Mouse (Mus musculus) layer of hippocampus, adult 11-12 months (tissue): ENCODE data around the gene Actg1.

Experiments used
- DNase-seq: peaks from one replicate; pipeline ENCODE4 v3.0.0; 2022; ENCODE audit warnings: low spot score

Gene Actg1

DNA sequence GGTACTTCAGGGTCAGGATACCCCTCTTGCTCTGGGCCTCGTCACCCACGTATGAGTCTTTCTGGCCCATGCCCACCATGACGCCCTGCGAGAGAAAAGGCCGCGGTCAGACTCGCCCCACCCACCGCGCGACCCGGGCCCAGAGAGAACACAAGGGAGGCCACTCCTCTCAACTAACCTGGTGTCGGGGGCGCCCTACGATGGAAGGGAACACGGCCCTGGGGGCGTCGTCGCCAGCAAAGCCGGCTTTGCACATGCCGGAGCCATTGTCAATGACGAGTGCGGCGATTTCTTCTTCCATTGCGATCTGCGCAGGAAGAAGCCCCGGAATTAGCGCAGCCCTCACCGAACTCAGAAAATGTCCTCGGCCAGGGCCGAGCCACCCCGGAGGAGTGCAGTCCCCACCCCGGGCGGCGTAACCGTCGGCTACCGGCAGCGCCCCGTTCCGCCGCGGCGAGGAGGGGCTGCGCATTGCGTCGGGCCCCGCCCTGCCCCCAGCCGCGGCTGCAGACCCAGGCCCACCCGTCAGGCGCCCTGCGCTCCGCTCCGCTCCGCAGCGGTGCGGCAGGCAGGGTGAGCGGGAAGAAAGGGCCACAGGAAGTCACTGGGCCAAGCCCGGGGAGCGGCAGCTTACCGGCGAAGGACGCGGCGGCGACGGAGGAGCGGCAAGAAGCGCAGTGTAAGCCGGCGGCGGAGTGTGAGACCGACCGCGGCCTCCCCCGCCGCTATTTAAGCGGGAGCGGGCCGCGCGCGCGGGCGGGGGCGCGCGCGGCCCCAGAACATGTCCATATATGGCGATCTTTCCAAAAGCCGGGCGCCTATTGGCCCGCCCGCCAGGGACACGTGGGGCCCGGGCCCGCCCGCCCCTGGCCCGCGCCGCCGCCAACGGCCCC, at the start of gene Actg1:
Gene Actg1 (minus strand): TSS at position 752 of the 893 bp plus-strand sequence.
- DNase-seq, result peak; percentile 87

DNA sequence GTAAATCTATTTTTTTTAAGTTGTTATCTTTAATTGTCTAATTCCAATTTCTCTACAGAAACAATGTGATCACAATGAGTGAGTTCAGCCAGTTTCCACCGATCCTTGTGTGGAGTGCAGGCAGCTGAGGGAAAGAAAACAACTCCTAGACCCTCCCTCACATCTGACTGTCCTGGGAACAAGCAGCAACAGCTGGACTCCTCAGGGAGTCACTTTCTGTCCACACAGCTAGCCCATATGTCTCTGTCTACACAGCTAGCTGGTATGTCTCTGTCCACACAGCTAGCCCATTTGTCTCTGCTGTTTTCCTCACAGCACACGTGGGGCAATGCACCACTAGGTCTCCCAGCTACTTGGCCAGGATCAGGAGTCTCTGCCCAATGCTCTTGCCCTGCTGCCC, 49.3 kb upstream of the Actg1 start:
- DNase-seq, result no peak

DNA sequence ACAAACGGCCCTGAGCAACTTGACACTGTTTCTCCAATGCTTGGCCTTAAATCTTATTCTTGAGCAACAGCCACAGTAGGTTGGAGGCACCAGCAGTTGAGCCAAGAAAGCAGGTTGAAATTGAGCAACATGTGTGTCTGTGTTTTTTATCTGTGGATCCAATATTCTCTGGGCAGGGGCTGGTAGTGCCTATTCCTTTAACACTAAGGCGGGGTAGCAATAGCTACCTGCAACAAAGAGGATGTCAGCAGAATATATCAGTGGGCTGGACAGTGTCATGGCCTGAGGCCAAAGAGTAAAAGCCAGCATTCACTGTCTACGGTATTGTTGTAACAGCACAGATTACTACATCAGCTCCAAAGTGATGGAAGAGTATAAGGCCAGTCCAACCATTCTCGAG, 47.3 kb upstream of the Actg1 start:
- no peak for DNase-seq

DNA sequence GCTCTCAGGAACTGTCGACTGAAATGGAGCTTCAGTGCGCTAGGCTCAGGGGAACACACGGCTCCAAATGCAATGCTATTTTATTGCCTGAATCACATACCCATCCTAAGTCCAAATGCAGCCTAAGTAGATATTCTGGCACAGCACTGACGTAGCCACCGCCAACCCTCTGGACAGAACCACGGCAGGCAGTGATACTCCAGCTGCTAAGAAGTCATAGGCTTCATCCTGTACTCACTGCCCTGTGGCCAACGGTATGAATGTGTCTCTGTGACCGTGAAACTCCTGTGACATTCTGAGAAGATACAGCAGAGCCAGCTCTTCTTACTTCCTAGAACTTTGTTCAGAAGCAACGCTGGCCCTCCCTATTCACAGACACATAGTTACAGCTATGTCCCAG, 40.2 kb upstream of the Actg1 start:
- no peak for DNase-seq

DNA sequence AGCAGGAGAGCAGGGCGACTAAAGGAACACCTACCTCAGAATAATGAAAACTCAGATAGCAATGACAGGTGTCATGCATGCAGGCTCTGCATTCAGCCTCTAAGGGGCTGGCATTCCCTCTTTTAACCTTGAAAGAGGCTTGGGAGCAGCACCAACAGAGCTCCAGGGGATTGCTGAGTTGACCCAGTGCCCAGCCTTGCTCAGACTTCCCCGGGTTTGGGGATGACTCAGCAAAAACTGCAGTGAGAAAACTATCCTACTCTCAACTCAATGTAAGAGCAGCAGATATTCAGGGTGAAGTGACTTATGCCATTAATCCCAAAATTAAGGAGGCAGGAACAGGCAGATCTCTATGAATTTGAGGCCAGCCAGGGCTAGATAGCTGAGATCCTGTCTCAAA, 38.8 kb upstream of the Actg1 start:
- no peak for DNase-seq

DNA sequence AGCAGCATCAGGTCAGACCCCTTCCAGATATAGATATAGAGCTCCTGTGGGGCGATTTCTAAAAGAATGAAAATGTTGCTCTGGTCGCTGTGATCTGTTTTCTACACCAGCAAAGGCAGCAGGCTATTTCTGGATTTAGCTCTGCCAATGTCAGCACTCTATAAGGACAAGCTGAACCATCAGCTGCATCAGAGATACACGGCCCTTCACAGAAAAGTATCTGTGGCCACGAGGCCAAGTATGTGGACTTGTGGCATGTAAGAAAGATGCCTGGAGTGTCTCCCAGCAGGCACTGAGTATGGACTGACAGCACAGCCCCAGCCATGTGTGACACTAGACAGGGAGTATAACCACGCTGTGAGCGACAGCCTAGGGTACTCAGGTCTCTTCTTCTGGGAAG, 38.3 kb upstream of the Actg1 start:
- no peak for DNase-seq

DNA sequence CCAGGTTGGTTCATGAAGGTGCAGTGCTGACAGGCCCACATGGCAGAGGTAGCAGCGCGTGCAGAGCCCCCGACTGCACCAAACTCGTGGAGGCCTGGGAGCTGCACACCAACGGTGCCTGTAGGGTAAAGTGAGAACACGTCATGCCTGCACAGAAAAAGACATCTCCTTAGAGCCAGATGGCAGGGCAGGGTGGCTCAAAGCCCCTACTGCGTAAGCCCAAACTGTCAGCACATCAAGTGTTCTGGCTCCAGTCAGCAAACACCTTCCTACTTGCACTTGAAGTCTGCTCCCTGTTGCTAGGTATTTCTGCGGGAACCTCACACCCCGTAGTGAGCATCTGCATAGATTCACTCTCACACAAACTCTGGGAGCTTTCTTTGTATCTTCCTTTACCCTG, 34.2 kb upstream of the Actg1 start:
- DNase-seq, result no peak

DNA sequence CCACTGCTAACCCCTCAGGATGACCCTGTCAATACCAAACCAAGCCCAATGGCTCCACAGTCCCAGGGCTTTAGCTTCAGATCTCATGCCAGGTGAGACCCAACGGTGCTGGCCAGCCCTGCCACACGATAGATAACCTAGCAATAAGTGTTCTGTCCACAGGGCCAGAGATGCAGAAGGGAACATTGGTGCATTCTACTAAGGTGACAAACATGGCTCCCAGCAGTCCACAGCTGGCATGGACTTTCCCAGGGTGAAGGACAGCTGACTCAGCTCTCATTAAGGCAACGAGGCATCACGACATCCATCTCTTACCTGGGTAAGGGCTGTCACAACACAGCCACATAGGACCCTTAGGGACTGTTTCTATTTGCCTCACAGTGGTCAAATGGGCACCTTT, 32.8 kb upstream of the Actg1 start:
- DNase-seq, result no peak

DNA sequence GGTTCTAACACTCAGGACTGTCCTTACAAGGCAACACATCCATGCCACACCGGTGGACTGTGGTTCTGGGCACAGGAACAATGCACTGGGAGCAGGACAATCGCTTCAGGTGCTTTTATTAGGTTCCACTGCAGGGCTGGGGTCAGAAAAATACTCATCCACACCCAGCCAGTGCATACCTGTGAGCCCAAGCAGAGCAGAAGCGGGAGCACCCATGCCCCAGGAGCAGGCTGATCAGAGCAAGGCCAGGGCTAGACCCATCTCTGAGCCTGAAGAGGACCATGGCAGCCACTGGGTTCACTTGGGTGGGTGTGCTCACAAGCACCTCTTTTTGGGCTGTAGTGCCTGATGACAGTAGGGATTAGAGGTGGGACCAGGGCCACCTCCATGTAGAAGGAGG, 31.9 kb upstream of the Actg1 start:
- no peak for DNase-seq

DNA sequence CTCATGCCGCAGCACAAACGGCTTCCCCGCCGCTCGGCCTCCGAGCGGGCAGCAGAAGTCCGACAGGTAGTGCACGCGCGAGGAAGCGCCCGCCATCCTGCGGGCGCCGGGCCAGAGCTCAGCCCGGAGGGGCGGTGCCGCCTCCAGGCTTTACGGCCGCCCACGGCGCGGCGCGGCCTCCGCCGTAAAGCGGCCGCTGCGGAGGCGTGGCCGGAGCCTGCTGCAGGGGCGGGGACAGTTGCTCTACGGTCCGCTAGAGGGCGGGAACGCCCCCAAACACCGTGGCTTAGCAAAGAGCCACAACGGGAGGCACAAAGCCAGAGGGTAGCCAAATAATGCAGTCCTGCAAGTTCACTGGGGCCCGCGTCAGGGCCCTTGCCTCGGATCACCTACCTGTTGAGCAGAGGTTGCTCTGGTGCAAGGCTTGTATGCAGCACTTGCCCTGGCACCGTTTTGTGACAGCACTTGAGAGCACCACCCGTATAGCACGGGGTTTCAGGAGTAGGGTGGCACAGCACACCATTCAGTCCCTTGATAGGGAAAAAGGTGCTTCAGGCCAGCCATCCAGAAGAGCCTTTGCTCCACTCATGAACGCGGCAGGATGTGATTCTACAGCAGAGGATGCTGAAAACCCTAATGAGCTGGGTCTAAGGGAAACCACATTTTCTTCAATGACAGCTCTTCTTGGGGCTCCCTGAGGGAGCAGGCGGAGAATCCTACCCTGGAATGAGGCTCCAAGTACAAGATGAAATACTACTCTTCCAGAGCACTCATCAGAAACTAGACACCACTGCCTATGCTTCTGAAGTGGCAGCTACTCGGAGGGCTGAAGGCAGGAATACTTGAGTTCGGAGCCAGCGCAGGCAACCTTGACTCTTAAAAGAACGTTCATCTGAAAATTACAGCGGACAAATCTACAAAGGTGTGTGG, 30.5 kb upstream of the Actg1 start, which contains the start of gene Faap100:
Gene Faap100 (minus strand): TSS at position 154 of the 930 bp plus-strand sequence.
- DNase-seq, result peak; percentile 88

DNA sequence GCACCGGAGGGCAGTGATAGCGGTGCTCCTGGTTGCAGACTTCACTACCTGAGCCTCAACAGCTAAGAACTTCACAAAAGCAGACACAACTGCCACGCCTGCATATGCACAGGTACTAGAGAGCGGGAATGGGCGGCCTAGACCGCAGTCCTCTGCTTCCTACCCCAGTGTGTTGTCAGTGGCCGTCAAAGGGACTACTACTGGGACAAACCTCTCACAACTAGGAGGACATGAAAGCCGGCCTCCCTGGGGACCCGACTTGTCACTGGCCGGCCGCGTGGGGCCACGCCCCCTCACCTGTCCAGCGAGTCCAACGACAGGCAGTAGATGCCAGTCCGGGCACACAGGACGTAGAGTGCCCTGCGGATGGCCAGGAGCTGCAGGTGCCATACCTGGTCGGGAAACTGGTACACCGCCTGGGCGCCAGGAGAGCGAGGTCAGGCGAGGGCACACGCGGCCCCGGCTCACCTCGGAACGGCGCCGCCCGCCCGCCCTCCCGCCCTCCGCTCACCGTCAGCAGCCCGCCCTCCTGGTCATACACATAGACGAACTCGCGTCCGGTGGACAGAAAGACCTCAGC, 29.8 kb upstream of the Actg1 start:
- DNase-seq, result no peak

DNA sequence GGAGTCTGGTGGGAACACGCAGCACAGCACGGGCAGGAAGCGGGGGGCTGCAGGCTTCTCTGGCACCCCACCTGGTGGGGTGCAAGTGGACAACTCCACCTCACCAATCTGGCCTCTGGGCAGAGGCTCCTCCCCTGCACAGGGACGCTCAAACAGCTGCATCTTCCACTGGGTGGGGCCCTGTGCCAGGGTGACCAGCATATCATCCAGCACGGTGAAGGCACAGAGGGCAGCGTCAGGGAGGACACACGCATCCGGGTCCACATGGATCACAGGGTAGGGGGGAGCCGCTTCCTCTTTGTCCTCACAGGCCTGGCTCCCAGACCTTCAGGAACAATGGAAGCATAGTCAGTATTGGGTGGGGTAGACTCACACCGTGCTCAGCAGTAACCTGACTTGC, 29.0 kb upstream of the Actg1 start:
- no peak for DNase-seq

DNA sequence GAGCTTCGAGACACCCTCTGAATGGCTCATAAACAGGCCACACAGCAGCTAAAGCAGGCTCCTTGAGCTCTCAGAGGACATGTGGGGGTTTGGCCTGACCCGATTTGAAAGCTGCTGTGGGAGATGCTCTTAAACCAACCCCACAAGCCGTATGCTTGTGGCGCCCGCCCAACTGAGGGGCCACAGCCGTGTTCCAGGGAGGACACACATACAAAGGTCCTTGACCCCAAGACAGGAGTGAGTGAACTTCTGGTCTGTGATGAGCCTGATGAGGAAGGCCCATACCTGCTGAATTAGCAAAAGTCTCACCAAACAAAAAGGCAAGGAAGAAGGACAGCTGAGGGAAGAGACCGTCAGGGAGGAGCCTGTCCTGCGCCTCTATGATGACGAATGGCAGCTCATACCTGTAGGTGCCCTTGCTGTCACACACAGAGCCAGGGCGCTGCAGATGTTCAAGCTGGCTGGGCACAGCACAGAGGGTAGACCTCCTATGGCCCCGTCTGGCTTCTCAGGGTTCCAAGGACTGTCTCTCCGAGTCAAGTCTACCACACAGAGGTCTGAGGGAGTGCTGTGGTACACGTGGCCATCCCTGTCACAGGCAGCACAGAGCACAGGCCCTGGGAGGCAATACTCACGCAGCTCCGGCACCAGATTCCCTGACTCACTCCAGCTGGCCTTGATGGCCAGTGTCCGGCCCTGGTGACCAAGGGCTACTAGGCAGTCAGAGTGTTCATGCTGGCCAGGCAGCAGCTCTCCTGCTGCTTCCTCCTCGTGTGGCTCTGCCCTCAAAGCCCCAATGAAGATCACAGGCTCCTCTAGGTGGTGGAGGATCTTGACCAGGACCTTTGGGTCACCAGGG, 28.2 kb upstream of the Actg1 start:
- DNase-seq, result no peak

DNA sequence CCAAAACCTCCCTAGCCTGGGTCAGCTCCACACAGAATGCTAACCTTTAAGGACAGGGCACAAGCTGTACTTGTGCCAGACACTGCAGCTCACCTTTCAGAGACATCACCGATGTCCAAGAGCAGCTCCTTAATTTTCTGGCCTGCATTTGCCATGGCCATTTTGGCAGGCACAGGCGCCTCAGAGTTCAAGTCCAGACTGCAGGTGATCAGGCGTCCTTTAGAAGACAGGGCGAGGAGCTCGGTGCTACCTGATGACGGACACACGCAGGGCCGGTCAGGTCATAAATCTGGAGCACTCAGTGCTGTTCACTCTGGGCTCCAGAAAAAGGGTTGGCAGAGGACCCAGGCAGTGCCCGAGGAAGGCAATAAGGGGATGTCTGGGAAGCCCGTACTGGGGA, 27.0 kb upstream of the Actg1 start:
- DNase-seq, result no peak

DNA sequence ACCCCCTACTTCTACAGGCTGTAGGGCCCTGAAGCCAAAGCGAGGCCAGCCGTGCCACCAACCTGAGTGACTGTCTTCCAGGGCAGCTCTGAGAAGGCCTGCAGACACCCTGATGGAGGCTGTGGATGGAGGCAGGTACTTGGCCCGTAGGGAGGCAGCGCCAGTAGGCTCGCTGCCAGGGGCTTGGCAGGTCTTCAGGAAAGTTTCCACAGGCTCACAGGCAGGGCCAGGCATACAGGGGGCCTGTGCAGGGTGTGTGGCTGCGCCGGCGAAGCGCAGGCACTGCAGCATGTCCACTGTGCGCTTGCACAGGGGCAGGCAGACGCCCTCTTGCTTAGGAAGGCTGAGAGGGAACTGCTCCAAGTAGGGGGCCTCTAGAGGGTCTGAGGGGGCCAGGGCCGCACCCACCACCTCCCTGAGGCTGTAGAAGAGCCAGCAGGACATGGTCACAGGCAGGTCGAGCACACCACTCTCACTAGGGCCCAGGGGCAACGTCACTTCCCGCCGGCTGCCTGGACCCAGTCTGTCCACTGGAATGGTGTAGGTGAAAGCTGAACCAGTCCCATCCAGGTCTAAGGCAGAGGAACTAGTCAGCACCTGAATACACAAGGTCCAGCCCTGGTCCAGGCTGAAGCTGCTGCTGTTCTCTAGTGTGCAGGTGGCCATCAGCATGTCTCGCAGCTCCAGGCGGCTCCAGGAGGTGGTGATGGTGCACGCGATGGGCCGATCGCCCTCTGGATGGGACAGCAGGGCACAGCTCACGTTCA, 25.7 kb upstream of the Actg1 start:
- no peak for DNase-seq

DNA sequence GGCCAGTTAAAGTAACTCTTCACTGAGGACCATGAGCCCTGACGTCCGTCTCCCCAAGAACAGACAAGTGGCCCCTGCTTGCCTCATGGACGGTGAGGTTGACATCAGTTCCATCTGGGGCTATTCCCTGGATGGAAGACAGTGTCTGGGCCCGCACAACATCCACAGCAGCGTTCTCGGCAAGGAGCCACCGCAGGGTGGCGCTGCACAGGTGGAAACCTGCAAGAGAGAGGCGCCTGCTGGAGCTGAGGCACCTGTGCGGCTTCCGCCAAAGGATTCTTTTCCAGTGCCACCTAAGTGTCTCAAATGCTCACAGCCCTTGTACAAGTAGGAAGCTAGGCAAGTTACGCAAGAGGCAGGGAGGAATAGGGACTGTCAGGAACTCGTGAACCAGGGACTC, 24.7 kb upstream of the Actg1 start:
- DNase-seq, result no peak

DNA sequence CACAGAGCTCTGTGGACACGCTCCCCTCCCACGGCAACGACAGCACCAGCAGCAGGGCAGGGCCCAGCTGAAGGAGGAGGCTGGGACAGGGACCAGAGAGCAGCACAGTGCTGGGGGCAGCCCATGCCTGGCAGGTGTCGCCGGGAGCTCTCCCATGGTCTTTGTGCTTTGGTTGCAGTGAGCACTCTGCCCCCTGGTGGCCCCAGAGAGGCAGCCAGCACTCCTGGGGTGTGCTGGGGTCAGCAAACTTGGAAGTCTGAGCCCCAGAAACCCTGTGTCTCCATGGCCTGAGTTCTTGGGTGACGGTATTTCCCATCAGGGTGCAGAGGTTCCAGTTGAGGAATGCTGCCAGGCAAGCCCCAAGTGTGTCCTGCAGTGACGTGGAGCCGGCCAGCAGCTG, 21.3 kb upstream of the Actg1 start:
- peak; percentile 71 for DNase-seq

DNA sequence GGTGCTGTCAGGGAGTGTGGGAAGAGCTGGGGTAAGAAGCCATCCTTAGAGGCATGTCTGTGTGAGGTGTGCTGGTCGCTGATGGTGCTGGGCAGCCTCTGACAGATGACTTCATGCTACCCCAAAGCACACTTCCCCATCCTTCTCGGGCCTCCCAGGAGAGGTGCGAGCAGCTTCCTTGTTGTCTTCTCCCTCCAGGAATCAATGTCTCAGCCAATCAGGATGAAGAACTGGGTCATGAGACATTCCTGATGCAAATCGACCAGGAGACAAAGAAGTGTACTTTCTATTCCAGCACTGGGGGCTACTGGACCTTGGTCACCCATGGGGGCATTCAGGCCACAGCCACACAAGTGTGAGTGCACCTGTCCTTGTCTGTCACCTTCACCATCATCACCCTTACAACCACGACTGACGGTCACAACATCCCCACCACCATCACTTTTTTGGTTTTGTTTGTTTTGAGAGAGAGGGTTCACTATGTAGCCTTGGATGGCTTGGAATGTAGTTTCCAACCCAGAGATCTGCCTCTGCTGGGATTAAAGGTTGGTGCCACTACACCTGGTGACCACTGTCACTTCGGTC, 18.2 kb upstream of the Actg1 start:
- no peak for DNase-seq

DNA sequence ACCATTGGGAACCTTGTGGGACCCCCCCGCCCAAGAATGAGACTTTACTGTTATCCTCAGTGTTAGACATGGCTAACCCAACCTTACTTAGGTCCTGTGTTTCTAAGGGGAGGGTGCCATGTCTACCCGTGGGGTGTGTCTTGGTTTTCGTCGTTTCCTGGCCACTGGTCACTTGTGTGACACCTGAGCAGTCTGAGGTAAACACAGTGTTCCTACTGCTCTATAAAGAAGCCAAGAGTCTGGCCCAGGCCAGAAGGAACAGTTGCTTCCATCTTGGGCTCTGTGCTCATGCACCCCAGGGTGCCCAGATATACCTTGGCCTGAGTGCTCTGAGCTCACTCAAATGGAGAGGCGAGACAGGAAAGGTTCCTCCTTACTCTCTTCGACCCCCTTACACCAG, 14.5 kb upstream of the Actg1 start:
- no peak for DNase-seq

DNA sequence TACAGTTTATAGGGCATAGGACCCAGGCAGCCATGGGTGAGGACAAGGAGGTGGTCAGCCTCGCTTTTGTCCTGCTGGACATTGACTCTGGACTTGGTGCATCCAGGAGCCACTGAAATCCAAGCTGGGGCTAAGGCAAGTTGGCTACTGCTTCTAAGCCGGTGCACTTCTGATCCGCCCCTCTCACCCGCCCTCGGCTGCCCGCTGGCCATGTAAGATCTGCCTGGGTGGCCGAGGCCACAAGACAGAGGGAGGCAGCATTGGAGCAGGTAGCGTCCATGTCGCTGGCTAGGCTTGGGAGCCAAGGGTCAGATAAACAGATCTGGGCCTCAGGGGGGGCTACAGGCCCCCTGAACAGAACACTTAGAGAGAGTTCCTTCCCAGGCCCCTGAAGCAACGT, 13.0 kb upstream of the Actg1 start, which contains the start of gene Fscn2:
Gene Fscn2 (plus strand): TSS at position 240 of the 400 bp plus-strand sequence.
- no peak for DNase-seq
